Mouse (Mus musculus) cerebellum, adult 2 months (tissue): ENCODE measurements at regions not wholly inside any gene's neighbourhood (a gene's known extent, or its start where the extent isn't known, plus 50 kb on each side); places are given as distances from the start of the nearest gene placed in this dataset.

Experiments
- CTCF ChIP-seq: fragments of 200-500 bp; IDR thresholded peaks from 2 replicates; pipeline ENCODE4 v1.5.1; 2011; ENCODE audit warnings: low read depth, mild to moderate bottlenecking, control low read depth, low read length, moderate library complexity, borderline replicate concordance; ENCODE audit not compliant: insufficient read depth
- POLR2A ChIP-seq: fragments of 200-500 bp; IDR thresholded peaks from 2 replicates; pipeline ENCODE4 v1.6.1; 2011; ENCODE audit warnings: low read length, control low read depth, borderline replicate concordance; ENCODE audit not compliant: insufficient read depth

DNA sequence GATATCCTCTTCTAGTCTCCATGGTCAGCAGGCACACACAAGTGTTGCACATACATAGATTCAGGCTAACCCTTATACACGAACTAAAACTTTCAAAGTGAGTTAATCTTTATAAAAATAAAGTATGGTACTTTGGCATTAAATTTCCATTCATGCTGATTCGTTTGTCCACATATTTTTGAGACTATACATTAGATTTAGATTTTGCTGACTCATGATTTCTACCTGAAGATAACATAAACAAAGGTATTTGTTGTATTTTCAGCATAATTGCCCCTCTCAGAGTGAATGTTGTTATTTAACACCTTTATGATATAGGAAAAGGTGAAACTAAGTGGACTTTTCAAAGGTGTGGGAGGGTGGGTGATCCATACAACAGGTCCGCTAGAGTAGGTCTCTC, 277.2 kb downstream of the Satb1 start:
- TF ChIP-seq CTCF (no peak), POLR2A (no peak)
